Mouse (Mus musculus) MEL-GATA-1-ER (cell line): ENCODE results near the gene Snapc3.

Experiments used
- DNase-seq: peaks from one replicate; pipeline ENCODE4 v3.0.0-alpha.2; 2012; ENCODE audit warnings: low read depth; ENCODE audit errors: extremely low read depth

Snapc3 gene

DNA sequence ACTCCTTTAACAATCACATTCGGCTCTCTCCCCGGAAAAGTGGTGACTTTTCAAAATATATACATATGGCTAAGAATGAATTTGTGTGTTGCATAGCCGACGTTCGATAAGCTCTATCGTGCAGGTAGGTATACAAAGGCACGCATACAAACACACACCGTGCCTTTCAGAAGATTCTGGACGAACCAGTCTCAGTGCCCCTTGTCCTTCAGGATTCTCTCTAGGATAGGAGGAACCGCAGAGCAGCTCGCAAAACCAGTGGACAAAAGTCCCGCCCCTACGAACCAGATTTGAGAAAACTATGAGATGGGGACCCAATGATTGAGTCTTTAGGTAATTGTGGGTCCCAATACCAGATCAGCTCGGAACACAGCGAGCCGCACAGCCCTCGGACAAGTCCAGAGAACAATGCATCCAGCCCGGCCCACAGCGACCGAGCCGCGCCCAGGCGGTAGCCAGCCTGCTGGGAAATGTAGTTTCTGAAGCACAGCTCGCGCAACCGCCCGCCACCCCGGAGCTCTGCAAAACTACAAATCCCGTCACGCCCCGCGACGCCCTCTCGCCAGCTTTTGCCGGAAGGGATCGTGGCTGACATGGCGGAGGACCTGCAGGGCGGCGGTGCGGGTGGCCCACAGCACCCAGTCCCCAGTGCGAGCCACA, at the start of gene Snapc3:
Gene Snapc3, plus strand, starts transcription at position 565 of the 660 bp plus-strand sequence.
- peak; percentile 78 for DNase-seq

GRCm38 (mm10) chr4:83373381-83373780, 44.1 kb upstream of the Snapc3 start:
- no peak for DNase-seq

DNA sequence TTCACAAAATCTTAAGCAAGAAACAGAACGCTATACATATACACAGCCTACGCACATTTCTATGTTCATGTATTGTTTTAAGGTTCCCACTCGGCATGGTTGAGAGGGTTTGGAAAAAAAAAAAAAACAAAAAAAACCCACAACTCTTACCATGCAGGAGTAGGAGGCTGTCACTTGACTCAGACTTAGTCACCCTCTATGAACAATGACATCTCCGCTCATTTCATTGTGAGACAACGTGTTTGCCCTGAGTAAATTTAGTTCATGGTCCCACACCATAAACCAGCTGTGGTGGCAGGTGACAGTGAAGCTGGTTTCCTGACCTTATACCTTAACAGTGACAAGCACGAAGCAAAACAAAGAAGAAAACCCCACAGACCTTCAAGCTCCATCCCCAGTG, 41.9 kb upstream of the Snapc3 start:
- DNase-seq, result no peak

DNA sequence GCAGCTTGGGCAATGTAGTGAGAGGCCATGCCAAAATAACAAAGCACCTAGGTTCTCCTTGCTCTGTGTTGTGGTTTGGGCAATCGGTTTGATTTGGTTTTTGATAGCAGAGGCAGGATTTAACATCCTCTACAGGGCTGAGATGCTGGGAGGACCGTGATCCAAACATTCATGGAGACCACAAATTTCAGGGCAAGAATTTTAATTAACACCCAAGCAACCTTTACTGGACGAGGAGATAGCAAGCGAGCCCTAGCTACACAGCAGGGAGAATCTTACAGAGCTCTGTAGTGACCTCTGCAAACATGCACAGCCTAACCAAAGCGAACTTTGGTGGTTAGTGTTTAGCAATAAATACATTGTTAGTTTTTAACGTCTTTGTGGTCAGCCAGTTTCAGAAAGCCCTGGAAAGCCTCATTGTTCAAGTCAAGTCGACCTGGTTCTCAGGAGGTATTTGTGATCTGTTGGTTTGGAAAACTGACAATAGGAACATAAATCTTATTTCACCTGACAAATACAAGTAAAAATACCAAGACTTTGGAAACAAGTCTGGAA, 41.0 kb upstream of the Snapc3 start:
- no peak for DNase-seq

GRCm38 (mm10) chr4:83379036-83379435, 38.5 kb upstream of the Snapc3 start:
- no peak for DNase-seq

GRCm38 (mm10) chr4:83379746-83380145, 37.8 kb upstream of the Snapc3 start:
- DNase-seq, result no peak

- no peak for DNase-seq
Observed at GRCm38 (mm10) chr4:83380266-83380665, 37.3 kb upstream of the Snapc3 start.

- peak; percentile 72 for DNase-seq
Observed at GRCm38 (mm10) chr4:83383899-83384490, 33.5 kb upstream of the Snapc3 start.

DNA sequence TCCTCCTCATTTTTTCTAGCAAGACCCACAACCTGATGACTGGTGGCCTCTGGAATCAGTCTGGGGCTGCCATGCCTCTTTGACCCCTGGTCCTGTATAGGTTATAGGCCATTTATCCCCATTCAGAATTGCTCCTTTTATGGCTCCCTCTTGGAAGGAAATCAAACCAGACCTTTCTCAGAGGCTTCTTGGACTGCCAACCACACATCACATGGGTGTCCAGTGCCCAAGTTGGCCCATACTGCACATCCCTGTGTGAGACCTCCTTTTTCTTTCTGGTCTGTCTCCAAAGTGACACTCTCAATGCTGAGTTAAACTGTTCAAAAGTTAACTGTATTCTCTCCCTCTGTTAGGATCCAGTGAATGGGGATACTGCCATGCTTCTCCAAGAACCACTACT, 32.4 kb upstream of the Snapc3 start:
- no peak for DNase-seq

DNA sequence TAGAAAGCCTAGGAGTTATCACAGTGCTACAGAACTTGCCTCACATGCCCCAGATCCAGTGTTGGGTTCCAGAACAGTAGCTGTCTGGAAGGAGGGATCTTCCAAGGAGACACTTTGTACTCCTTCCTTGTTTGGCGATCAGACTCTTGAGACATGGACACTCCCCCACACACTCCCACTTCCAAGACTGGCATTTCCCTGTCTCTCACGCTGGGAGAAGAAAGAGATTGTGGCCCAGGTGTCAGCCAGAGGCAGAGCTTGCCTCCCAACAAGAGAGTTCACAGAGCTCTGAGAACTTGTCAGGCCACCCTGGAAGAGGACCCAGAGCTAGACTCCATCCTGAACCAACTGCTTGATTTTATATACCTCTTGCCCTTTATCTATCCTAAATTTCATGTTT, 27.0 kb upstream of the Snapc3 start:
- no peak for DNase-seq

DNA sequence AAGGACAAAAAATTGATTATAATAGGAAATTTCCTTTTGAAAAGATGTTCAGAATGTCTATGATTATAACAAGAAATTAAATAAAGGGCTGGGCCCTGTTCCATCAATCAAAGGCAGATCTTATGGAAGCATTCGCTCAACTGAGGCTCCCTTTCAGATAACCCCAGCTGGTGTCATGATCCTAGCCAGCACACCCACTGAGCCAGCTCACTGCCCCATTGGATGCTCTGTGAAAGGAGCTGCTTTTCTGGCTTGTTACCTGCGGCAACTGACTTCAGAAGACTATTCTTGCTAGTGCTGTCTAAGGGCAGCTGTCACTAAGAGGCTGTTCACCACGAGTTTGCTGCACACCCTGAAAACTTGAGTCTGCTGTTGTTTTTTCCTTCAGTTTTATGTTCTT, 25.6 kb upstream of the Snapc3 start:
- no peak for DNase-seq

DNA sequence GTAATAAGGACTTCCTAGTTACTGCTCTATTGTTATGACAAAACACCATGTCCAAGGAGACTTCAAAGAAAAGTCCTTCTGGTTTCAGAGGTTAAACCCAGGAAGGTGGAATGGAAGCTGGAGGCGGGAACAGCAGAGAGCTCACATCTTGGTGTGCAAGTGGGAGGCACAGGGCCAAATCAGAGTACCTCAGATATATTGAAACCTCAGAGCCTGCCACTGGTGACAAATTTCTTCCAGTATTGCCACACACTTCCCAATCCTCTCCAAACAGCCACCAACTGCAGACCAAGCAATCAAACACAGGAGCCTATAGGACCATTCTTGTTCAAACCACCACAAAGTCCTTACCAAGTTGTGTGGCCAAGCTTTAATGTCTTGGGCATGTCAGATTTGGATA, 23.8 kb upstream of the Snapc3 start:
- no peak for DNase-seq

DNA sequence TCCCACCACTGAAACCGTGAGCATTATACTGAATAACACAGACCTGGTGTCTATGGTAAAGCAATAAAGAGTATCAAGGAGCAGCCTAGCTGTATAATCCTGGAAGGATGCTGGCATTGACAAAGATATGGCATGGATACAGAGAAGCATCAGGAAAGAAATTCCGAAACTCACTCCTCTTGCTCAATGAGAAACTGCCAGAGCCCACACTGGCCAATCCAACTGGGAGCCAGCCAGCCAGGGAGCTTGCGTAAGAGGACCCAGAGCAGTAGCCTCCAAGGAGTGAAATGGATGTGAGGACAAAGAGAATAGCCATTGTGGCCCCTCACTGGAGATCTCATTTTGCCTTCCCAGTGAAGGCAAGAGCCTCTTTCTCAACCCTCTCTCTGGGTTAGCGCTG, 21.2 kb upstream of the Snapc3 start:
- DNase-seq, result no peak

DNA sequence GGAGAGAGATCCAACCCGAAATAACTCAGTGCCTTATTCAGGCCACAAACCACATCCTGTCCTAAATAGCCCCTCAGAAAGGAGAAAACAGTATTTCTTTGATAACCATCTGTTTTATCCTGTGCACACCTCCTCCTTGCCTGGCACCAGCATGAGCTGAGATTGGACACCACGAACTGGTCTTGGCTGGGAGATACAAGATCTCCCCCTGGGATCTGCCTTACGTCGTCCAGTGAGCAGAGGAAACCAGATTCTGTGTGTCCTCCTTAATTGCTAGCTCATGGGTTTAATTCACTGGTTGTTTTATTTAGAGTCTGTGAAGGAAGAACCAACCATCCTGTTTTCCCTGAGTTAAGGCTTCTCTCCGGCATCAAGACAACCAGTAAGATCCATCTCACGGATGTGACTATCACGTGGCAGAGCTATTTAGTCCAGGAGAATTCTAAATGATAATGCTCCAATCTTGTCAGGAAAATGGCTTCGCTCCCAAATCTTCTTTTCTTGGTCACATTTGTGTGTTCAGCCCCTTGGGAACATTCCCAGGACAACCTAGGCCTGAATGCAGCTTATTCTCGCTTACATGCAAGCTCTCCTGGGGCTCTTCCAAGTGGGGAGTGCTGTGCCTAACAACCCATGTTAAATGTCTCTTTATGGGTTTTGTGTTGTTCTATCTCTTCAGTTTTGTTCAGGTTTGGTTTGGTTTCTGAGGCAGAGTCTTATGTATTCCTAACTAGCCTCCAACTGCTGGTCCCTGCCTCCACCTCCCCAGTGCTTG, 20.3 kb upstream of the Snapc3 start:
- DNase-seq, result no peak

GRCm38 (mm10) chr4:83398527-83398926, 19.0 kb upstream of the Snapc3 start:
- DNase-seq, result no peak

- DNase-seq, result no peak
Observed at GRCm38 (mm10) chr4:83400691-83401595, 16.6 kb upstream of the Snapc3 start.

GRCm38 (mm10) chr4:83401712-83402111, 15.8 kb upstream of the Snapc3 start:
- DNase-seq, result no peak

- peak; percentile 39 for DNase-seq
Observed at GRCm38 (mm10) chr4:83407688-83408087, 9.8 kb upstream of the Snapc3 start.

GRCm38 (mm10) chr4:83409867-83410505, 7.5 kb upstream of the Snapc3 start:
- DNase-seq, result no peak

DNA sequence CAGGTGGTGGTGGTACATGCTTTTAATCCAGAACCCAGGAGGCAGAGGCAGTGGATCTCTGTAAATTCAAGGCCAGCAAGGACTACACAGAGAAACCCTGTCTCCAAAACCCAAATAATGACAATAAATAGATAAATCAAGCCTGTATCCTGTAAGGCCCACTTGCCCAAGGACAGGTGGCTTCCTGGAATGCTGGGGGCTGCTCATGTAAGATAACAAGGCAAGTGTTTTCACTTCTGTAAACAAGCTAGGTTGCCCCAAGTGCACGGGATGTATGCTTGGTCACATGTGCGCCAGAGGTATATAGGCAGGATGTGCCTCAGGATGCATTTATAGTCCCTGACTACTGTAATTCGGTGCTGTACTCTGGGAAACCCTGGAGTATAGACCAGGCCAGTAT, 5.5 kb upstream of the Snapc3 start:
- DNase-seq, result no peak
